Mouse (Mus musculus): ENCODE measurements around the gene Suv39h2. TPM values are rescaled to one million over a fixed set of nuclear protein-coding genes. Genes with fewer than 3 reads are reported as not detected.

The Suv39h2 gene
- polyA plus RNA-seq, 1 experiment: 1.3 TPM

GRCm38 (mm10) chr2:3424579-3424910 is 50.3 kb downstream of the Suv39h2 start:
- no peak for DNase-seq (ENCODE audit: low read depth, low spot score)
- 1% methylated on average over 10 of the region's 10 CpGs for WGBS

- DNase-seq (ENCODE audit: low read depth, low spot score): peak; percentile 89
- WGBS: under 1% methylated on average over 29 of the region's 29 CpGs
Measured at GRCm38 (mm10) chr2:3423841-3424578, 50.8 kb downstream of the Suv39h2 start, which contains the start of gene Dclre1c. Gene Dclre1c, plus strand, starts transcription at chr2:3424131.

GRCm38 (mm10) chr2:3422548-3422947 is 52.3 kb downstream of the Suv39h2 start, which contains the start of gene Meig1:
Gene Meig1, minus strand, starts transcription at chr2:3422648.
- no peak for DNase-seq (ENCODE audit: low read depth, low spot score)
- WGBS: 71% methylated on average over 3 of the region's 3 CpGs

GRCm38 (mm10) chr2:3420157-3420556 is 54.7 kb downstream of the Suv39h2 start:
- 74% methylated on average over 4 of the region's 4 CpGs for WGBS
- no peak for DNase-seq (ENCODE audit: low read depth, low spot score)

- DNase-seq (ENCODE audit: low read depth, low spot score): peak; percentile 78
- under 1% methylated on average over 38 of the region's 38 CpGs for WGBS
Measured at GRCm38 (mm10) chr2:3418883-3419431, 55.9 kb downstream of the Suv39h2 start.

GRCm38 (mm10) chr2:3415676-3416075 is 59.2 kb downstream of the Suv39h2 start:
- no peak for DNase-seq (ENCODE audit: low read depth, low spot score)
- 25% methylated on average over 1 of the region's 1 CpGs for WGBS

GRCm38 (mm10) chr2:3414241-3414640 is 60.6 kb downstream of the Suv39h2 start:
- no peak for DNase-seq (ENCODE audit: low read depth, low spot score)

GRCm38 (mm10) chr2:3407756-3408155 is 67.1 kb downstream of the Suv39h2 start:
- DNase-seq (ENCODE audit: low read depth, low spot score): no peak
- 47% methylated on average over 7 of the region's 7 CpGs for WGBS

More at GRCm38 (mm10) chr2:3414241-3414640, 60.6 kb downstream of the Suv39h2 start:
- WGBS: 40% methylated on average over 4 of the region's 4 CpGs

GRCm38 (mm10) chr2:3405981-3406380 is 68.8 kb downstream of the Suv39h2 start:
- WGBS: 88% methylated on average over 4 of the region's 4 CpGs
- DNase-seq (ENCODE audit: low read depth, low spot score): no peak

Other genes with a start within 250 kb of the Suv39h2 start
- gene Nmt2, start 190.8 kb downstream of the Suv39h2 start, polyA plus RNA-seq (2012; rRNA removed): 3.8 and 4.2 TPM in 2 replicates
- gene Rpp38, start 142.4 kb downstream of the Suv39h2 start, polyA plus RNA-seq (2012; rRNA removed): 4.8 and 6.9 TPM in 2 replicates
- 0.27 TPM in 1 of 2 replicates, not detected in the other for gene Acbd7, start 138.9 kb downstream of the Suv39h2 start, polyA plus RNA-seq (2012; rRNA removed)
- gene Olah, start 77.8 kb downstream of the Suv39h2 start, polyA plus RNA-seq (2012; rRNA removed): not detected in 2 replicates
- not detected in 2 replicates for gene Meig1, start 52.4 kb downstream of the Suv39h2 start, polyA plus RNA-seq (2012; rRNA removed)
- 2.6 and 4.9 TPM in 2 replicates for gene Dclre1c, start 50.9 kb downstream of the Suv39h2 start, polyA plus RNA-seq (2012; rRNA removed)
- gene Gm45902, start 37.8 kb upstream of the Suv39h2 start, polyA plus RNA-seq (2012; rRNA removed): 1.1 and 1.5 TPM in 2 replicates
- 28.7 and 31.3 TPM in 2 replicates for gene Hspa14, start 37.8 kb upstream of the Suv39h2 start, polyA plus RNA-seq (2012; rRNA removed)
- 0.29 and 0.36 TPM in 2 replicates for gene Cdnf, start 38.0 kb upstream of the Suv39h2 start, polyA plus RNA-seq (2012; rRNA removed)
- 27.6 and 30.6 TPM in 2 replicates for gene Fam107b, start 95.5 kb upstream of the Suv39h2 start, polyA plus RNA-seq (2012; rRNA removed)